Mouse (Mus musculus) liver, embryonic 16.5 days (tissue): Measurements from ENCODE around the gene Bad. TPM values are rescaled to one million over a fixed set of nuclear protein-coding genes. Genes with fewer than 3 reads are reported as not detected.

Source experiments
- ATAC-seq: fragments of 200-750 bp; cut with Nextera tagmentation; 2 replicates; pipeline ENCODE4 v1.8.0; 2017; ENCODE audit warnings: low read depth, mild to moderate bottlenecking, moderate number of reproducible peaks, moderate library complexity
- H3K27ac ChIP-seq: fragments of 300-500 bp; sonication (generic); 2 replicates; pipeline ENCODE4 v1.5.1; 2014; ENCODE audit warnings: mild to moderate bottlenecking, low read length
- H3K27me3 ChIP-seq: fragments of 300-500 bp; sonication (generic); 2 replicates; pipeline ENCODE4 v1.6.1; 2014; ENCODE audit warnings: low read depth, low read length, mixed read lengths; ENCODE audit not compliant: control insufficient read depth, insufficient read depth
- H3K36me3 ChIP-seq: fragments of 300-500 bp; sonication (generic); 2 replicates; pipeline ENCODE4 v1.6.1; 2014; ENCODE audit warnings: mild to moderate bottlenecking; ENCODE audit not compliant: control insufficient read depth, insufficient read depth
- H3K4me1 ChIP-seq: fragments of 300-500 bp; sonication (generic); 2 replicates; pipeline ENCODE4 v1.6.1; 2014; ENCODE audit warnings: low read depth, low read length, mixed read lengths; ENCODE audit not compliant: control insufficient read depth
- H3K4me2 ChIP-seq: fragments of 300-500 bp; sonication (generic); 2 replicates; pipeline ENCODE4 v1.6.1; 2014; ENCODE audit warnings: low read depth, low read length, mixed read lengths
- H3K4me3 ChIP-seq: fragments of 300-500 bp; sonication (generic); 2 replicates; pipeline ENCODE4 v1.5.1; 2014; ENCODE audit warnings: low read depth, mild to moderate bottlenecking, low read length
- H3K9ac ChIP-seq: fragments of 300-500 bp; sonication (generic); 2 replicates; pipeline ENCODE4 v1.6.1; 2014; ENCODE audit warnings: low read depth, low read length
- H3K9me3 ChIP-seq: fragments of 300-500 bp; sonication (generic); replicated peaks from 2 replicates; pipeline ENCODE4 v1.6.1; 2016; ENCODE audit warnings: low read length; ENCODE audit not compliant: control insufficient read depth
- WGBS: fragments of 180-500 bp; shearing (Covaris S2); extraction: QIAGEN DNeasy Blood & Tissue Kit; methylation state at CpG from one replicate; pipeline ENCODE4 v1.1.7; 2014; ENCODE audit not compliant: insufficient replicate concordance; 5-methylcytosine and 5-hydroxymethylcytosine counted together
- polyA plus RNA-seq: library from polyadenylated mRNA; unstranded; fragments of >200 nt; fragmentation: Nextera tagmentation; extraction: Ambion mirVana; gene quantifications from 2 replicates; pipeline ENCODE4 v1.2.1, GENCODE M21; 2015

Gene Bad
- polyA plus RNA-seq, 1 experiment from 2014 or later = 25.2 TPM

DNA sequence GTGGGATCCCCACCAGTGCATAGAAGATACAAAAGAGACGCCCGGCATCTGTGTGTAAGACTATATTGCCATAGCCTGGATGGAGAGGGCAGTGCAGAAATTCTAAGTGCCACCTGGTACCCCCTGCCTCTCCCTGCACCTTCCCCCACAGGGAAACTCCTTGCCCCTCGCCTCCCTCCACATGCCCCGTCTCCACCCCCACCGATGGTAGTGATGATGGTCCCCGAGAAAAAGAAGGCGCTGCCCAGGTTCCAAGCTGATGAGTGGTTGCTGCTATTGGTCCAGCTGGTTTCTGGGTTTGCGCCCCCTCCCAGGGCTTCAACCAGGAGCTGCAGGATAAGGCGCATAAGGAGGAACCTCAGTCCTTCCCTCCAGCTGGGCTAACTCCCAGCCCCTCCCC lies 13.6 kb upstream of the Bad start:
- H3K27me3 ChIP-seq = peaks cover 89% of the 10 kb centered on the region
- no peak for ATAC-seq
- H3K4me1 ChIP-seq = peaks cover 14% of the 10 kb centered on the region
- H3K27ac ChIP-seq = no peak overlapping the region
- H3K9me3 ChIP-seq = no peaks in the 10 kb centered on the region
- 15% methylated on average over 9 of the region's 9 CpGs for WGBS
- no peaks in the 10 kb centered on the region for H3K36me3 ChIP-seq
- no peak overlapping the region for H3K4me2 ChIP-seq
- no peak overlapping the region for H3K4me3 ChIP-seq
- H3K9ac ChIP-seq = no peak overlapping the region

DNA sequence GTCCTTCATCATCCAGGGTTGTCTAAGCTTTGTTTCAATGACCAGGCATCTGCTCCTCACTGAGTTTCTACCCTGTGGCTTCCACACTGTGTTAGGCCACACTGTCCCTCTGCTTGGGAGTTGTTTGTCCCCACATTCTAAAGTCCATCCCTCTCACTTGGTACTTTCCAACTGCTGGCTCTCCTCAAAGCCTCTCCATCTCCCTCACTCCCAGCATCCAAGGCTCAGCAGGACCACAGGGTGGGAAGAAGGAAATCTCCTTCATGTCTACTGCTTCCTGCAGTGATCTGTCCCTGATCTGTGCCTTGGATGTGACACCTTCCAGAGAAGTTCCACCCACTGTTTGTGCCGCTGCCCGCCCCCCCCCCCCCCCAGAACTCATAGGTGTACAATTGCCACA lies 10.7 kb upstream of the Bad start:
- peaks cover 91% of the 10 kb centered on the region for H3K27me3 ChIP-seq
- H3K4me3 ChIP-seq = no peak overlapping the region

DNA sequence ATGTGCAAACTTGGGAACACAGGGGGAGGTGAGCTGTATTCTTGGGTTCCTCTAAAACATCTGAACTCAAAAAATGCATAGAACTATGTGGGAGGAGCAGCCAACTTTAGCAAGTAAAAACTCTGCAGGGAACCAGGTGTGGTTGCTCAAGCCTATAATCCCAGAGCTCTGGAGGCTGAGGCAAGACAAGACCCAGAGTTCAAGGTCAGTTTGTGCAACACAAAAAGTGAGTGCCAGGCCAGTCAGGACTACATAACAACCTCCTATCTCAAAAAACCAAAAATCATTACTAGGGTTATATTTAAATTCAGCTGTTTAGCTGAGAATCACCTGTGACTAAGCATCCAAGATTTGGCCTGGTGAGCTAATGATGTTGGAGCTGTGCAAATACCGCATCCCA lies 9.6 kb upstream of the Bad start:
- ATAC-seq = no peak
- H3K9ac ChIP-seq = no peak overlapping the region
- no peak overlapping the region for H3K4me3 ChIP-seq
- no peaks in the 10 kb centered on the region for H3K36me3 ChIP-seq
- 46% methylated on average over 1 of the region's 1 CpGs for WGBS
- H3K9me3 ChIP-seq = no peaks in the 10 kb centered on the region
- H3K27ac ChIP-seq = no peak overlapping the region
- peaks cover 4% of the 10 kb centered on the region for H3K4me1 ChIP-seq
- H3K27me3 ChIP-seq = peaks cover 83% of the 10 kb centered on the region
- H3K4me2 ChIP-seq = no peak overlapping the region

More for the DNA sequence above, 10.7 kb upstream of the Bad start:
- Histone ChIP-seq H3K4me1 (peaks cover 7% of the 10 kb centered on the region), H3K36me3 (no peaks in the 10 kb centered on the region), H3K9me3 (no peaks in the 10 kb centered on the region), H3K9ac (no peak overlapping the region), H3K4me2 (no peak overlapping the region), H3K27ac (no peak overlapping the region)
- 0% methylated on average over 2 of the region's 2 CpGs for WGBS
- ATAC-seq = no peak

DNA sequence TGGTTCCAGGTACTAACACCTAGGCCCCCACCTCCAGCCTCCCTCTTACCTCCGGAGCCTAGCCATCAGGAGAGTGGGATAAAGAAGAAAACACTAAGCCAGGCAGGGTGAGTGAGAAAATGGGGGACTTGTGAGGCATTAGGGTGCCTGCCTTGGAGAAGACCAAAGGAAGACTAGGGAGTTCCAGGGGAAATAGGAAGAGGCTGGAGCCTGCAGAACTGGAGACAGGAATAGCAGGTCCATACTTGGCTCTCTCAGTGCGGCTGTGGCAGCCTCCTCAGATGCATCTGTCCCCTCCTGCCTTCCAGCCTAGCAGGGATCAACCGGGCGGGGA lies 8.6 kb upstream of the Bad start:
- H3K4me1 ChIP-seq = peaks cover 4% of the 10 kb centered on the region

DNA sequence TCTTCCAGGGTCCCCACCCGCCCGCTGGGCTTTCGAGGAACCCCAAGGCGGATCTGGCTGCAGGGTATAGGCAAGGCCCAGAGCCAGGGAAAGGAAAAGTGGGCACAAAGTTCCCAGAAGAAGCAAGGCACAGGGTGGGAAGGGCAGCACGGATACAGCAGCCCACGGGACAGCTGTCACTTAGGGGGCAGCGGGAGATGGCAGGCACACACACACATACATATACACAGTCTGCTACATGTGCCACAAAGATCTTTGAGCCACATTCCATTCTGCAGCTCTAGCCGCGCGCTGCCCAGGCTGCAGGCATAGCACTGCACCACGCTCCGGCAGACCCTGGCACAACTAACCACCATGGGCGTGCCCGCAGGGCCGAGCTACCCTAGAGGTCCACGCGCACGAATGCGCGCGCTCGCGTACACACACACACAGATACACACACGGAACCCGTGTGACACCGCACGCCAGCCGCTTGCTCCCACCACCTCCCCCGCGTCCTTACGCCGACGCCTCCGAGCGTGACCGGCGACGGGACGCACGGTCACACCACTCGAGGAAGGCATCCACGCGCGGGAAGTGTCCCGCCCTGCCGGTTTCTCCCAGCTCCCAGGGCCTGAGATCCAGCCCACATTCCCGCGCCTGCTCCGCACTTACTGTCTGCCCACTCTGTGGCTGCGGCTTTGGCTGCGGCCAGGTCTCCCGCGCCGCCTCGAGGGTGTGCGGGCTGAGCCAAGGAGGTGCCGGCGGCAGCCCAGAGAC lies 8.0 kb upstream of the Bad start:
- Histone ChIP-seq H3K36me3 (no peaks in the 10 kb centered on the region), H3K4me2 (peak overlapping the region; percentile 39), H3K27me3 (peaks cover 68% of the 10 kb centered on the region), H3K27ac (no peak overlapping the region), H3K4me1 (peaks cover 4% of the 10 kb centered on the region), H3K9me3 (no peaks in the 10 kb centered on the region), H3K9ac (no peak overlapping the region), H3K4me3 (peak overlapping the region; percentile 18; the same call in 1 of the 2 replicates)
- no peak for ATAC-seq
- 8% methylated on average over 58 of the region's 58 CpGs for WGBS

More for the DNA sequence above, 8.6 kb upstream of the Bad start:
- Histone ChIP-seq H3K36me3 (no peaks in the 10 kb centered on the region), H3K9ac (no peak overlapping the region), H3K27me3 (peaks cover 72% of the 10 kb centered on the region), H3K4me3 (no peak overlapping the region), H3K4me2 (no peak overlapping the region), H3K9me3 (no peaks in the 10 kb centered on the region), H3K27ac (no peak overlapping the region)
- 37% methylated on average over 4 of the region's 4 CpGs for WGBS
- no peak for ATAC-seq

DNA sequence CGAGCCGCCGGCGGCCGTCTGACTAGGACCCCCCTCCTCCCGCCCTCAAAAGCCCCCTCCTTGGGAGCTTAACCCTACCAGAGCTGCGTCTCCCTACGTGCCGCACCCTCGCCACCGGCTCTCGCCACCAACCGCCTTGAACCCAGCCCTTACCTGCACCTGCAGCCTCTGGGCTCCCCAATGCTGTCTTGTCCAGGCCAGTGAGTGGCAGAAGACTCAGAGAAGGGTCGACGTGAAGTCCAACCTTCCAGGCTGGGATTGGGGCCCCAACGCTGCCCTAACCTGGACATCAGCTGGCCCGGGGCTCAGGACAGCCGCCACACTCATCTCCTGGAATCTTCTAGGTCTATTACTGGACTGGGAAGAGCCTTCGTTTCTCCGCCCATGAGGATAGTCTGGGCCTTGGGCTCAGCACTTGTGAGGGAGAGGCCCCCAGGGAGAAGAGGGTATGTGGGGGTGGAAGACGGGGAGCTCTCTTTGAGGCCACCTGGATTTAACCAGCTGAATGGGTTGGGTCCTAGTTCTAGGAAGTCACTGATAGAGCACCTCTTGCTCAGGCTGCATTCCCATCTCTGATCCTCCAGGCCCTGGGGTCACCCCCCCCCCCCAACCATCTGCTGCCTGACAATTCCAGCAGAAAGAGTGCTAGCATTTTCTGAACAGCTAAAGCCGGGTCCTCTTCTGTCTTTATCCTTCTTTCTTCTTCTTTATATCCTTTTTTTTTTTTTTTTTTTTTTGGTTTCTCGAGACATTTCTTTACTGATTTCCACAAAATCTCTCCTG lies 7.3 kb upstream of the Bad start, which contains the start of gene Kcnk4:
TSS of gene Kcnk4 (minus strand) at position 321 of the 783 bp plus-strand sequence.
- WGBS = 13% methylated on average over 22 of the region's 23 CpGs
- no peak for ATAC-seq
- H3K4me1 ChIP-seq = peaks cover 4% of the 10 kb centered on the region
- H3K9ac ChIP-seq = no peak within 1 kb of the TSS
- H3K4me3 ChIP-seq = peak within 1 kb of the TSS; percentile 18; the same call in 1 of the 2 replicates
- H3K4me2 ChIP-seq = peak within 1 kb of the TSS; percentile 39
- no peaks in the 10 kb centered on the region for H3K36me3 ChIP-seq
- H3K27ac ChIP-seq = no peak within 1 kb of the TSS
- H3K27me3 ChIP-seq = peaks cover 60% of the 10 kb centered on the region
- H3K9me3 ChIP-seq = no peaks in the 10 kb centered on the region

DNA sequence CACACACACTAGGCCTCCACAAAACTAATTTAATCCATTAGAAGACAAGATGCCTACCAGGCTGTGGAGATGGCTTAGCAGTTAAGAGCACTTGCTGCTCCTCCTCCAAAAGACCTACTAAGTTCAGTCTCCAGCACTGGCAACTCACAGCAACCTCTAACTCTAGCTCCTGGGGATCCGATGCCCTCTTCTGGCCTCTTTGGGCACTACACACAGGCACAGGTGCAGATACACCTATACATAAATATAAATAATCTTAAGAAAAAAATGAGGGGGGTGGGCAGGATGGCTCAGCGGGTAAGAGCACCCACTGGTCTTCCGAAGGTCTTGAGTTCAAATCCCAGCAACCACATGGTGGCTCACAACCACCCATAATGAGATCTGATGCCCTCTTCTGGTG lies 5.4 kb upstream of the Bad start:
- Histone ChIP-seq H3K27ac (no peak overlapping the region), H3K27me3 (peaks cover 49% of the 10 kb centered on the region), H3K36me3 (no peaks in the 10 kb centered on the region), H3K9ac (no peak overlapping the region), H3K9me3 (no peaks in the 10 kb centered on the region), H3K4me2 (no peak overlapping the region), H3K4me3 (no peak overlapping the region), H3K4me1 (peaks cover 14% of the 10 kb centered on the region)
- 26% methylated on average over 3 of the region's 3 CpGs for WGBS
- ATAC-seq = no peak

DNA sequence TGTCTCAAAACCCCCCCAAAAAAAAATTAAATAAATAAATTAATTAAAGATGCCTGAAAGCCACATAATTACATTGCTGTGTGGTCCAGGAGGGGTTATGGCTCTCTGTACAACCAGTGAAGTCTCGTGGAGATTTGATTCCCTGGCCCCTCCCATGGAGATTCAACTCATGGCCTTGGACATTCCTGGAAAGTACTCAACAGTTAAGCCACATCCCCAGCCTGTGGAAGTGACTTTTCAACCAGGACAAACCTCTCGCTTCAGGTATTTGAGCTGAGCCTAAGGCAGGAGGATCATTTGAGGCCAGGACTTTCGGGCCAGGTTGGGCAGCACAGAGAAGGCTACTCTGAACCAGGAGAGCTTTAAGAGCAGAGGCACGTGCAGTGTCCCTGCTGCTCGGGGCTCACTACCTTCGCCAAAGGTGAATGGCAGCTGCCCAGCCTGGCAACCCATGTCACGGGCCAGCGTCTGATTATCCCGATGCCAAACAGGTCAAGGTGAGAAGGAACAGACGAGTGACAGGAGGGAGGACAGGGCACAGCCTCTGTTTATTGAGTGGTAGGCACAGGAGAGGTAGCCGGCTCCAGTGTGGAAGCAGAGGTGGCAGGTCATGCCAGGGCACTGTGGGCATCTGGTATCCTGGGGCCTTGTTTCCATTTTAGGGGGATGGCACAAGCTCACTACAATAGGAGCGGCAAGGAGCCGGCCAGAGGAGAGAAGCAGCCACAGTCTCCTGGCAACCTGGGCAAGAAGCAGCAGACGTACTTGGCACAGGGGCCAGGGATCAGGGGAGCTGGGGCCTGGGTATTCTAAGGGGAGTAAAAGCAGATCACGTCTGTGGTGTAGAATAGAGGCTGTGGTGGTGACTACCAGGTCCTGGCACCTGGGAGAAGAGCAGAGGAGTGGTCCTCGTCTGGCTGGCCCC lies 3.9 kb upstream of the Bad start:
- H3K4me3 ChIP-seq = no peak overlapping the region
- H3K9ac ChIP-seq = no peak overlapping the region
- no peak overlapping the region for H3K27ac ChIP-seq
- no peak overlapping the region for H3K4me2 ChIP-seq
- no peak for ATAC-seq
- H3K36me3 ChIP-seq = no peaks in the 10 kb centered on the region
- WGBS = 75% methylated on average over 16 of the region's 16 CpGs
- no peaks in the 10 kb centered on the region for H3K9me3 ChIP-seq
- peaks cover 34% of the 10 kb centered on the region for H3K27me3 ChIP-seq
- peaks cover 17% of the 10 kb centered on the region for H3K4me1 ChIP-seq
